Mouse (Mus musculus) midbrain, embryonic 13.5 days (tissue): Measurements from ENCODE around the gene Igll1. TPM values are rescaled to one million over a fixed set of nuclear protein-coding genes. Genes with fewer than 3 reads are reported as not detected.

Experiments used
- ATAC-seq: fragments of 200-750 bp; cut with Nextera tagmentation; 2 replicates; pipeline ENCODE4 v1.8.0; 2017; ENCODE audit warnings: mild to moderate bottlenecking, moderate TSS enrichment, moderate library complexity
- H3K27ac ChIP-seq: fragments of 300-500 bp; sonication (generic); 2 replicates; pipeline ENCODE4 v1.5.1; 2015; ENCODE audit warnings: inconsistent platforms, mild to moderate bottlenecking, moderate library complexity
- H3K27me3 ChIP-seq: fragments of 300-500 bp; sonication (generic); 2 replicates; pipeline ENCODE4 v1.6.1; 2015; ENCODE audit warnings: mild to moderate bottlenecking, inconsistent platforms
- H3K36me3 ChIP-seq: fragments of 300-500 bp; sonication (generic); 2 replicates; pipeline ENCODE4 v1.6.1; 2015; ENCODE audit warnings: mild to moderate bottlenecking, inconsistent platforms
- H3K4me1 ChIP-seq: fragments of 300-500 bp; sonication (generic); replicated peaks from 2 replicates; pipeline ENCODE4 v1.6.1; 2015; ENCODE audit warnings: inconsistent platforms
- H3K4me2 ChIP-seq: fragments of 300-500 bp; sonication (generic); replicated peaks from 2 replicates; pipeline ENCODE4 v1.6.1; 2015; ENCODE audit warnings: moderate library complexity, mild to moderate bottlenecking, inconsistent platforms
- H3K4me3 ChIP-seq: fragments of 300-500 bp; sonication (generic); replicated peaks from 2 replicates; pipeline ENCODE4 v1.5.1; 2015; ENCODE audit warnings: mild to moderate bottlenecking, inconsistent platforms
- H3K9ac ChIP-seq: fragments of 300-500 bp; sonication (generic); replicated peaks from 2 replicates; pipeline ENCODE4 v1.6.1; 2015; ENCODE audit warnings: mild to moderate bottlenecking, inconsistent platforms
- H3K9me3 ChIP-seq: fragments of 300-500 bp; sonication (generic); 2 replicates; pipeline ENCODE4 v1.6.1; 2016; ENCODE audit warnings: mild to moderate bottlenecking, inconsistent platforms
- WGBS: fragments of 180-500 bp; shearing (Covaris S2); methylation state at CpG from one replicate; pipeline ENCODE4 v1.1.7; 2015; 5-methylcytosine and 5-hydroxymethylcytosine counted together
- polyA plus RNA-seq: library from polyadenylated mRNA; unstranded; fragments of >200 nt; fragmentation: Nextera tagmentation; extraction: Ambion mirVana; gene quantifications from 2 replicates; pipeline ENCODE4 v1.2.1, GENCODE M21; 2015

Igll1 gene
- polyA plus RNA-seq, 1 experiment from 2014 or later, result 0.24 TPM

GRCm38 (mm10) chr16:16829671-16830070 lies 34.1 kb downstream of the Igll1 start:
- H3K27me3 ChIP-seq, result no peaks in the 10 kb centered on the region
- WGBS, result 92% methylated on average over 3 of the region's 3 CpGs
- 0 out of 2 replicates have a peak, but pooled peaks cover 3% of the 10 kb centered on the region for H3K4me1 ChIP-seq
- peak overlapping the region; percentile 66 for H3K4me3 ChIP-seq
- no peaks in the 10 kb centered on the region for H3K36me3 ChIP-seq
- ATAC-seq, result peak; percentile 37; the same call in 1 of the 2 replicates
- peak overlapping the region; percentile 86; the same call in 1 of the 2 replicates for H3K4me2 ChIP-seq
- no peak overlapping the region for H3K9ac ChIP-seq
- H3K27ac ChIP-seq, result no peak overlapping the region
- no peaks in the 10 kb centered on the region for H3K9me3 ChIP-seq

- Histone ChIP-seq H3K4me1 (0 out of 2 replicates have a peak, but pooled peaks cover 3% of the 10 kb centered on the region), H3K4me2 (peak within 1 kb of the TSS; percentile 86), H3K9ac (peak within 1 kb of the TSS; percentile 70), H3K27ac (no peak within 1 kb of the TSS), H3K36me3 (no peaks in the 10 kb centered on the region), H3K4me3 (peak within 1 kb of the TSS; percentile 66), H3K27me3 (no peaks in the 10 kb centered on the region), H3K9me3 (no peaks in the 10 kb centered on the region)
- peak; percentile 98 for ATAC-seq
- WGBS, result 8% methylated on average over 33 of the region's 33 CpGs
Measured at GRCm38 (mm10) chr16:16828757-16829615, 34.8 kb downstream of the Igll1 start, which contains the start of gene Spag6l. Gene Spag6l (minus strand): TSS chr16:16829456.

GRCm38 (mm10) chr16:16826223-16826622 lies 37.6 kb downstream of the Igll1 start:
- no peak for ATAC-seq
- H3K4me2 ChIP-seq, result no peak overlapping the region
- H3K27me3 ChIP-seq, result no peaks in the 10 kb centered on the region
- H3K9me3 ChIP-seq, result no peaks in the 10 kb centered on the region
- 70% methylated on average over 2 of the region's 2 CpGs for WGBS
- H3K9ac ChIP-seq, result no peak overlapping the region
- H3K27ac ChIP-seq, result no peak overlapping the region
- 0 out of 2 replicates have a peak, but pooled peaks cover 3% of the 10 kb centered on the region for H3K4me1 ChIP-seq
- H3K4me3 ChIP-seq, result no peak overlapping the region
- no peaks in the 10 kb centered on the region for H3K36me3 ChIP-seq

- Histone ChIP-seq H3K9me3 (no peaks in the 10 kb centered on the region), H3K9ac (no peak overlapping the region), H3K27me3 (no peaks in the 10 kb centered on the region), H3K27ac (no peak overlapping the region), H3K4me2 (no peak overlapping the region), H3K36me3 (no peaks in the 10 kb centered on the region), H3K4me1 (0 out of 2 replicates have a peak, but pooled peaks cover 3% of the 10 kb centered on the region), H3K4me3 (no peak overlapping the region)
- 37% methylated on average over 5 of the region's 5 CpGs for WGBS
- ATAC-seq, result no peak
Measured at GRCm38 (mm10) chr16:16825476-16825875, 38.3 kb downstream of the Igll1 start.

Other genes starting within 250 kb of the Igll1 start
- not detected in 2 replicates for gene Olfr19, start 187.6 kb downstream of the Igll1 start, polyA plus RNA-seq
- gene Spag6l, start 34.5 kb downstream of the Igll1 start, polyA plus RNA-seq, result 11.4 and 11.8 TPM in 2 replicates
- gene Top3b, start 6.8 kb upstream of the Igll1 start, polyA plus RNA-seq, result 73.7 and 76.4 TPM in 2 replicates
- gene Vpreb1, start 6.9 kb upstream of the Igll1 start, polyA plus RNA-seq, result 1.5 and 1.6 TPM in 2 replicates
- gene Ppm1f, start 32.5 kb upstream of the Igll1 start, polyA plus RNA-seq, result 26.9 and 29.4 TPM in 2 replicates
- gene Mapk1, start 119.4 kb upstream of the Igll1 start, polyA plus RNA-seq, result 160 and 173 TPM in 2 replicates
- 155 TPM in 2 replicates for gene Ypel1, start 205.7 kb upstream of the Igll1 start, polyA plus RNA-seq
- 168 and 171 TPM in 2 replicates for gene Ppil2, start 247.3 kb upstream of the Igll1 start, polyA plus RNA-seq